Mouse (Mus musculus) liver, embryonic 14.5 days (tissue): ENCODE results near the gene Mdm2.

Experiments used
- CTCF ChIP-seq: IDR thresholded peaks from 2 replicates; pipeline ENCODE4 v1.5.1; 2016; ENCODE audit warnings: antibody characterized with exemption, low read depth, control low read depth
- EP300 ChIP-seq: IDR thresholded peaks from 2 replicates; pipeline ENCODE4 v1.6.1; 2016; ENCODE audit warnings: antibody characterized with exemption, low read depth

DNA sequence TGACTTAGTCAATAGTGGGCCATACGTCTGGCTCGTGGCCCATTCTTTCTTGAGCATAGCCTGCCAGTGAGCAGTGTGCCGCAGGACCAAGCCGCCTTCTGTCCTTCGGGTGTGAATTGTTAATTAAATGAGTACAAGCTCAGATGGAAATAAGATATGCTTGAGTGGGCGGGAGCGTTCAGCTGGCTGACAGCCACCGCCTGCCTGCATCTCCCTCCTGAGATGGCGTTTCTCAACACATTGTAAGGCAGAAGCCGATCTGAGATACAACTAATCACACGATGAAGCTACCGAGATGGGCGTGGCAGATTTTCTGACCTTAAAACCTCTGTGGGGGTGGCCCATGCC lies 63.4 kb downstream of the Mdm2 start:
- no peak for TF ChIP-seq CTCF
- TF ChIP-seq EP300 = no peak
